8 mouse cellular contexts compared by ENCODE assay signal in the genomic region with DNA sequence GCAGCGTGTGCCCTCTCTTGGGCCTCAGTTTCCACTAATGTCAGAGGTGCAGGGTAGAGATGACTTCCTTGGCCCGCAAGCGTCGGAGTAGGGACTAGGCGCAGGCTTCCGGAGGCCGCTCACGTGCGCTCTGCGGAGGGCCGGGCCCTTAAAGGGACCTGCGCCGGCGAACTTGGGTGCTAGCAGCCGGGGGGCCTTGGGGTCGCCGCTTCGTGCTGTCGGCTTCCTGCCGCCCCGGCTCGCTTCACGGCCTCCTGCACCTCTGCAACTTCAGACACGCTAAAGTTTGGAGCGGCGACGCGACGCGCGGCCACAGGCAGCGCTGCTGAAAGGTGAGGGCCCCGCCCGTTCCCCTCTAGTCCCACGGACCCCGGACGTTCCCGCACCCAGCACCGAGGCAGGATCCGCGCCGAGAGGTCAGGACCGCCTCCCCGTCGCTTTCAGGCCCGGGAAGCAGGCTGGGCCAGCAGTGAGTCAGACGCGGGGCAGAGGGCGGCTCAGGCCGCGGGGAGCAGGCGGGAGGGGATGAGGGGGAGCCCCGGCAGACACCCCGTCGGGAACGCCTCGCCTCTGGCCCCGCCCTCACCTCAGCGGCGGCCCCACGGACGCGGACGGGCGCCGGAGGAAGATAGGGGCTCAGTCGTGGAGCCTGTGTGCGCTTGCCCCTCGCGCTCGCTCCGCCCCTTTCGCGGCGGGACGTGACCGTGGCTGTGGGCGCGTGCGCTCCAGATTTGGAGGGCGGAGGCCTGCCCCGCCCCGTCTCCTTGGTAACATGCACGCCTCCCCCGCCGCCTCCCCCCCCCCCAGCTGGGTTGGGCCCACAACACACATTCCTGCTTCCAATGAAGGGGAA. TPM values are rescaled to one million over a fixed set of nuclear protein-coding genes. Genes with fewer than 3 reads are reported as not detected.
DNase-seq lines count a peak whose midpoint lies in the region; ATAC-seq and TF ChIP-seq lines count a peak whose summit lies in the region.

A gene (minus strand): TSS at position 679 of the 853 bp plus-strand sequence.

- H3K9ac ChIP-seq in forebrain, embryonic 12.5 days, result peak within 1 kb of the TSS; percentile 76
- H3K9ac ChIP-seq in heart, postnatal 0 days (replicated peaks; ENCODE audit: low read depth, low read length), result peak within 1 kb of the TSS; percentile 76

- H3K36me3 ChIP-seq in E14TG2a.4 (ENCODE audit: insufficient read depth, low read length), result peaks cover 43% of the 10 kb centered on the region
- H3K36me3 ChIP-seq in forebrain, embryonic 12.5 days (replicated peaks), result peaks cover 8% of the 10 kb centered on the region; the same call in 1 of the 2 replicates
- peaks cover 8% of the 10 kb centered on the region for H3K36me3 ChIP-seq in heart, postnatal 0 days (replicated peaks; ENCODE audit: control insufficient read depth, insufficient read depth, low read length)

- peak within 1 kb of the TSS; percentile 98 for H3K4me2 ChIP-seq in forebrain, embryonic 12.5 days
- H3K4me2 ChIP-seq in heart, postnatal 0 days (ENCODE audit: low read depth, low read length), result peak within 1 kb of the TSS; percentile 93

- peak within 1 kb of the TSS; percentile 86 for H3K4me3 ChIP-seq in E14TG2a.4 (replicated peaks; ENCODE audit: low read length)
- peak within 1 kb of the TSS; percentile 77 for H3K4me3 ChIP-seq in forebrain, embryonic 12.5 days (replicated peaks)
- peak within 1 kb of the TSS; percentile 88 for H3K4me3 ChIP-seq in heart, postnatal 0 days (ENCODE audit: low read depth, low read length)
- H3K4me3 ChIP-seq in lung, adult 2 months (replicated peaks; ENCODE audit: extremely low read depth, low read depth, low read length), result peak within 1 kb of the TSS; percentile 81

- no peaks in the 10 kb centered on the region for H3K27me3 ChIP-seq in E14TG2a.4 (ENCODE audit: insufficient read depth, low read length)
- H3K27me3 ChIP-seq in forebrain, embryonic 12.5 days, result no peaks in the 10 kb centered on the region
- H3K27me3 ChIP-seq in heart, postnatal 0 days (ENCODE audit: control insufficient read depth, insufficient read depth, low read length), result no peaks in the 10 kb centered on the region

- ATAC-seq in forebrain, embryonic 12.5 days (ENCODE audit: low FRiP score), result peak; percentile 82
- peak; percentile 83 for ATAC-seq in heart, postnatal 0 days (ENCODE audit: insufficient read depth, low read depth)
- peak; percentile 54 for ATAC-seq in neutrophil, adult 5-6 weeks (ENCODE audit: extremely low read depth, insufficient number of reproducible peaks, low FRiP score, poor library complexity, severe bottlenecking)

- DNase-seq in c-Kit-positive CD71-positive TER-119-negative erythroid progenitor cells, embryonic 14.5 days (ENCODE audit: low read depth), result peak; percentile 47
- DNase-seq in heart, postnatal 0 days (ENCODE audit: low spot score), result peak; percentile 62
- DNase-seq in large intestine, adult 2 months (ENCODE audit: low read depth, low spot score), result peak; percentile 75
- peak; percentile 83 for DNase-seq in lung, adult 2 months
- peak; percentile 82 to 85 for DNase-seq in thymus, adult 18-20 months

- TF ChIP-seq POLR2A in lung, adult 2 months (IDR thresholded peaks at IDR 0.05; ENCODE audit: borderline replicate concordance, extremely low read depth, low read depth, low read length), result peak; percentile 45; the same call in 1 of the 2 replicates

- TF ChIP-seq EP300 in heart, postnatal 0 days (IDR thresholded peaks at IDR 0.05; ENCODE audit: low read depth), result no peak

- no peaks in the 10 kb centered on the region for H3K9me3 ChIP-seq in E14TG2a.4 (ENCODE audit: low read length)
- H3K9me3 ChIP-seq in forebrain, embryonic 12.5 days, result no peaks in the 10 kb centered on the region
- H3K9me3 ChIP-seq in heart, postnatal 0 days (replicated peaks; ENCODE audit: control insufficient read depth, low read length), result no peaks in the 10 kb centered on the region

- H3K4me1 ChIP-seq in E14TG2a.4 (replicated peaks; ENCODE audit: low read depth, low read length), result peaks cover 51% of the 10 kb centered on the region
- peaks cover 26% of the 10 kb centered on the region for H3K4me1 ChIP-seq in forebrain, embryonic 12.5 days
- H3K4me1 ChIP-seq in heart, postnatal 0 days (ENCODE audit: control insufficient read depth, insufficient read depth), result 0 out of 2 replicates have a peak, but pooled peaks cover 8% of the 10 kb centered on the region
- peaks cover 7% of the 10 kb centered on the region for H3K4me1 ChIP-seq in lung, adult 2 months (ENCODE audit: control insufficient read depth, insufficient read depth, low read length)

- no peak for TF ChIP-seq CTCF in E14TG2a.4 (conservative IDR thresholded peaks at IDR 0.05; ENCODE audit: low read length)
- no peak for TF ChIP-seq CTCF in heart, postnatal 0 days (IDR thresholded peaks at IDR 0.05; ENCODE audit: low read depth)
- TF ChIP-seq CTCF in lung, adult 2 months (IDR thresholded peaks at IDR 0.05; ENCODE audit: insufficient read depth, low read length), result no peak

- under 1% methylated on average over 66 of the region's 86 CpGs for WGBS in forebrain, embryonic 12.5 days
- under 1% methylated on average over 69 of the region's 86 CpGs for WGBS in heart, postnatal 0 days
- WGBS in large intestine, adult 2 months, result under 1% methylated on average over 85 of the region's 86 CpGs
- WGBS in lung, adult 2 months, result under 1% methylated on average over 84 of the region's 86 CpGs

- H3K27ac ChIP-seq in forebrain, embryonic 12.5 days, result peak within 1 kb of the TSS; percentile 42; the same call in 1 of the 2 replicates
- peak within 1 kb of the TSS; percentile 75 for H3K27ac ChIP-seq in heart, postnatal 0 days (ENCODE audit: low read depth)

RNA-seq across cellular contexts. Expression of the gene that starts here (rescaled TPM):
- 24.9 and 30.4 TPM in 2 replicates for polyA plus RNA-seq in forebrain, embryonic 12.5 days (2016; fragmentation: Nextera tagmentation; extraction: Ambion mirVana)
- total RNA-seq in heart, postnatal 0 days (2014; rRNA removed; ENCODE audit: low replicate concordance), result 30.9 and 122 TPM in 2 replicates
- 44.6 and 47.9 TPM in 2 replicates for polyA plus RNA-seq in heart, postnatal 0 days (2015; fragmentation: Nextera tagmentation; extraction: Ambion mirVana)
- polyA plus RNA-seq in large intestine, adult 2 months (2012; rRNA removed), result 65.6 and 68.0 TPM in 2 replicates
- 103 and 108 TPM in 2 replicates for polyA plus RNA-seq in lung, adult 2 months (2012; rRNA removed)
- total RNA-seq in neutrophil, adult 5-6 weeks (2017), result 15.2 and 24.6 TPM in 2 replicates

Comparison
In these comparisons a context has a peak if more than half of its experiments do, and no peak if none do; other contexts are left out.
1. Peak in every context shown above with its lines: DNase-seq, ATAC-seq, H3K4me3 ChIP-seq and H3K27ac ChIP-seq.